Mouse (Mus musculus): ENCODE data around the gene Tmem63a. TPM values are rescaled to one million over a fixed set of nuclear protein-coding genes. Genes with fewer than 3 reads are reported as not detected.

The Tmem63a gene
- polyA plus RNA-seq, 1 experiment from 2014 or later = 0.71 TPM

- 33% methylated on average over 8 of the region's 8 CpGs for WGBS
- H3K27me3 ChIP-seq (ENCODE audit: control insufficient read depth, insufficient read depth, low read length) = no peaks in the 10 kb centered on the region
- H3K4me1 ChIP-seq (ENCODE audit: control insufficient read depth, insufficient read depth, low read length) = no peaks in the 10 kb centered on the region
- no peak overlapping the region for H3K27ac ChIP-seq (ENCODE audit: low read depth, low read length)
- no peak overlapping the region for H3K4me2 ChIP-seq (ENCODE audit: low read depth, low read length)
- H3K9me3 ChIP-seq (ENCODE audit: control insufficient read depth, low read length) = no peaks in the 10 kb centered on the region
- no peak overlapping the region for H3K4me3 ChIP-seq (ENCODE audit: low read depth, low read length)
- H3K9ac ChIP-seq (replicated peaks; ENCODE audit: low read depth, low read length) = no peak overlapping the region
- no peaks in the 10 kb centered on the region for H3K36me3 ChIP-seq (ENCODE audit: control insufficient read depth, insufficient read depth, low read length)
- ATAC-seq (ENCODE audit: low read depth) = no peak
Observed at GRCm38 (mm10) chr1:180919686-180920085, 22.5 kb upstream of the Tmem63a start.

DNA sequence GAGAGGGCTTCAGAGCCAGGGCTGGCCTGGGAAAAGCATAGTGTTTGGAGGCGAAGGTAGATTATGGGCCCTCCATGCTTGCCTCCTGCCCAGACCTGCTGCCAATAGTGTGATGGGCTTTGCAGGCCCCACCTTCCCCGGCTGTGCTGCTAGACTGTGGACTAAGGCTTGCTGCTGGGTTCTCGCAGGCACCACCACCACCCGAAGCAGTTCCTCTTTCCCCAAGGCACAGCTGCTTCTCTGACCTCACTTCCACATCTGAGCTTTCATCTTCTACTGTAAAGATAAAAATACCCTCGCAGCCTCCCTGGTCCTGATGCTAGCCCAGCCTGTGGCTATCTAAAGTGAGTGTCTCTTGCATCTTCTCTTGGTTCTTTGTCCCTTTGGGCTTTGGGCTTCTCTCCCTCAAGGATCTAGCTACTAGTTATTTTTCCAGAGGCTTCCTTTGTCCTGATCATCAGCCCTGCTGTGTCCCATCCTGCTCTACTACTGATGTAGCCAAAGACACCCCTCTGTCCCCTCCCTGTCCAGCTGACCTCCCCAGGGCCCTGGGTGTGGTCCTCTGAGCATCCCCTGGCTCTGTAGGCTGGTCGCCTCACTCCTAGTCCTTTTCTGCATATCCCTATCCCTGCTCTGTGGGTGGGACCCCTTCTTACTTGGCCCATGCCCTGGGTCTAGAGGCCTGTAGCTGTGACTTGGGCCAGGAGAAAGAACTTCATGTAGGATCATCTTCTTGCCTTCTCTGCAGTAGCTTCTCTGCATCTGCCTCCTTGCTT lies 19.7 kb upstream of the Tmem63a start:
- no peak for ATAC-seq (ENCODE audit: low read depth)
- no peak overlapping the region for H3K4me2 ChIP-seq (ENCODE audit: low read depth, low read length)
- no peak overlapping the region for H3K4me3 ChIP-seq (ENCODE audit: low read depth, low read length)
- no peak overlapping the region for H3K27ac ChIP-seq (ENCODE audit: low read depth, low read length)
- 72% methylated on average over 6 of the region's 6 CpGs for WGBS
- H3K9me3 ChIP-seq (ENCODE audit: control insufficient read depth, low read length) = no peaks in the 10 kb centered on the region
- H3K36me3 ChIP-seq (ENCODE audit: control insufficient read depth, insufficient read depth, low read length) = no peaks in the 10 kb centered on the region
- no peak overlapping the region for H3K9ac ChIP-seq (replicated peaks; ENCODE audit: low read depth, low read length)
- H3K4me1 ChIP-seq (ENCODE audit: control insufficient read depth, insufficient read depth, low read length) = no peaks in the 10 kb centered on the region
- H3K27me3 ChIP-seq (ENCODE audit: control insufficient read depth, insufficient read depth, low read length) = no peaks in the 10 kb centered on the region

- Histone ChIP-seq H3K4me1 (ENCODE audit: control insufficient read depth, insufficient read depth, low read length) (no peaks in the 10 kb centered on the region), H3K27me3 (ENCODE audit: control insufficient read depth, insufficient read depth, low read length) (no peaks in the 10 kb centered on the region), H3K4me2 (ENCODE audit: low read depth, low read length) (no peak overlapping the region), H3K27ac (ENCODE audit: low read depth, low read length) (no peak overlapping the region), H3K36me3 (ENCODE audit: control insufficient read depth, insufficient read depth, low read length) (no peaks in the 10 kb centered on the region), H3K9ac (replicated peaks; ENCODE audit: low read depth, low read length) (no peak overlapping the region), H3K9me3 (ENCODE audit: control insufficient read depth, low read length) (no peaks in the 10 kb centered on the region), H3K4me3 (ENCODE audit: low read depth, low read length) (no peak overlapping the region)
- ATAC-seq (ENCODE audit: low read depth) = no peak
- WGBS = 18% methylated on average over 2 of the region's 2 CpGs
Observed at GRCm38 (mm10) chr1:180924737-180925136, 17.4 kb upstream of the Tmem63a start.

DNA sequence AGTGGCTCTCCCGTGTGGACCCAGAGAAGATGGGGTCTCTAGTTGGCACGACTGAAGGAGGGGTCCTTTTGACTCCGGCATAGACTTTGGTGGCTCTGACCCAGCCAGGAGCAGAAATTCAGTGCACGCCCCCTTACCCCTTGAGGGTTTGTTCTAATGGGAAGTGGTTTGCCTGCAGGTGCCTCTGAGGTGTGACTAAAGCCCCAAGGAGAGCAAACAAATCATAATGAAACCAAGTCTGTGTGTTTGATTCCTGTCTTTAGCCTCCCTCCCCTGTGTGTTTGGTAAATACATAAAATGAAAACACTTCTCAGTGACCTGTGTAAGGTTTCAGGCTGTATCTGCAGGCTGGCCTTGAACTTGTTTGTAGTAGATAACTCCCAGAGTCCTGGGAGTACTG lies 15.9 kb upstream of the Tmem63a start:
- WGBS = 68% methylated on average over 4 of the region's 4 CpGs
- no peaks in the 10 kb centered on the region for H3K9me3 ChIP-seq (ENCODE audit: control insufficient read depth, low read length)

GRCm38 (mm10) chr1:180929599-180929998 lies 12.5 kb upstream of the Tmem63a start:
- Histone ChIP-seq H3K4me2 (ENCODE audit: low read depth, low read length) (no peak overlapping the region), H3K9ac (replicated peaks; ENCODE audit: low read depth, low read length) (no peak overlapping the region), H3K36me3 (ENCODE audit: control insufficient read depth, insufficient read depth, low read length) (no peaks in the 10 kb centered on the region), H3K9me3 (ENCODE audit: control insufficient read depth, low read length) (no peaks in the 10 kb centered on the region), H3K27ac (ENCODE audit: low read depth, low read length) (no peak overlapping the region), H3K4me1 (ENCODE audit: control insufficient read depth, insufficient read depth, low read length) (no peaks in the 10 kb centered on the region), H3K4me3 (ENCODE audit: low read depth, low read length) (no peak overlapping the region), H3K27me3 (ENCODE audit: control insufficient read depth, insufficient read depth, low read length) (0 out of 2 replicates have a peak, but pooled peaks cover 1% of the 10 kb centered on the region)
- 46% methylated on average over 2 of the region's 2 CpGs for WGBS
- no peak for ATAC-seq (ENCODE audit: low read depth)

More for the DNA sequence above, 15.9 kb upstream of the Tmem63a start:
- H3K36me3 ChIP-seq (ENCODE audit: control insufficient read depth, insufficient read depth, low read length) = no peaks in the 10 kb centered on the region
- H3K27ac ChIP-seq (ENCODE audit: low read depth, low read length) = no peak overlapping the region
- no peaks in the 10 kb centered on the region for H3K4me1 ChIP-seq (ENCODE audit: control insufficient read depth, insufficient read depth, low read length)
- H3K9ac ChIP-seq (replicated peaks; ENCODE audit: low read depth, low read length) = no peak overlapping the region
- no peak overlapping the region for H3K4me2 ChIP-seq (ENCODE audit: low read depth, low read length)
- ATAC-seq (ENCODE audit: low read depth) = no peak
- H3K4me3 ChIP-seq (ENCODE audit: low read depth, low read length) = no peak overlapping the region
- H3K27me3 ChIP-seq (ENCODE audit: control insufficient read depth, insufficient read depth, low read length) = no peaks in the 10 kb centered on the region

- no peaks in the 10 kb centered on the region for H3K9me3 ChIP-seq (ENCODE audit: control insufficient read depth, low read length)
- 55% methylated on average over 3 of the region's 3 CpGs for WGBS
- H3K9ac ChIP-seq (replicated peaks; ENCODE audit: low read depth, low read length) = no peak overlapping the region
- H3K4me1 ChIP-seq (ENCODE audit: control insufficient read depth, insufficient read depth, low read length) = no peaks in the 10 kb centered on the region
- H3K36me3 ChIP-seq (ENCODE audit: control insufficient read depth, insufficient read depth, low read length) = no peaks in the 10 kb centered on the region
- ATAC-seq (ENCODE audit: low read depth) = no peak
- H3K4me2 ChIP-seq (ENCODE audit: low read depth, low read length) = no peak overlapping the region
- peaks cover 8% of the 10 kb centered on the region; the same call in 1 of the 2 replicates for H3K27me3 ChIP-seq (ENCODE audit: control insufficient read depth, insufficient read depth, low read length)
- H3K4me3 ChIP-seq (ENCODE audit: low read depth, low read length) = no peak overlapping the region
- H3K27ac ChIP-seq (ENCODE audit: low read depth, low read length) = no peak overlapping the region
Observed at GRCm38 (mm10) chr1:180931106-180931505, 11.0 kb upstream of the Tmem63a start.

GRCm38 (mm10) chr1:180933659-180934058 lies 8.5 kb upstream of the Tmem63a start:
- Histone ChIP-seq H3K27ac (ENCODE audit: low read depth, low read length) (no peak overlapping the region), H3K4me1 (ENCODE audit: control insufficient read depth, insufficient read depth, low read length) (no peaks in the 10 kb centered on the region), H3K4me2 (ENCODE audit: low read depth, low read length) (no peak overlapping the region), H3K4me3 (ENCODE audit: low read depth, low read length) (no peak overlapping the region), H3K27me3 (ENCODE audit: control insufficient read depth, insufficient read depth, low read length) (peaks cover 17% of the 10 kb centered on the region), H3K36me3 (ENCODE audit: control insufficient read depth, insufficient read depth, low read length) (no peaks in the 10 kb centered on the region), H3K9ac (replicated peaks; ENCODE audit: low read depth, low read length) (no peak overlapping the region), H3K9me3 (ENCODE audit: control insufficient read depth, low read length) (no peaks in the 10 kb centered on the region)
- 14% methylated on average over 6 of the region's 6 CpGs for WGBS
- ATAC-seq (ENCODE audit: low read depth) = no peak

- Histone ChIP-seq H3K36me3 (ENCODE audit: control insufficient read depth, insufficient read depth, low read length) (no peaks in the 10 kb centered on the region), H3K4me1 (ENCODE audit: control insufficient read depth, insufficient read depth, low read length) (no peaks in the 10 kb centered on the region), H3K27ac (ENCODE audit: low read depth, low read length) (no peak within 1 kb of the TSS), H3K4me2 (ENCODE audit: low read depth, low read length) (no peak within 1 kb of the TSS), H3K9me3 (ENCODE audit: control insufficient read depth, low read length) (no peaks in the 10 kb centered on the region), H3K9ac (replicated peaks; ENCODE audit: low read depth, low read length) (no peak within 1 kb of the TSS), H3K27me3 (ENCODE audit: control insufficient read depth, insufficient read depth, low read length) (peaks cover 17% of the 10 kb centered on the region), H3K4me3 (ENCODE audit: low read depth, low read length) (no peak within 1 kb of the TSS)
- no peak for ATAC-seq (ENCODE audit: low read depth)
- 12% methylated on average over 21 of the region's 21 CpGs for WGBS
Observed at GRCm38 (mm10) chr1:180934467-180935419, 7.4 kb upstream of the Tmem63a start, which contains the start of gene Lefty1. Lefty1 (plus strand) TSS chr1:180935022.
